Mouse (Mus musculus): ENCODE measurements around the gene S100a14. TPM values are rescaled to one million over a fixed set of nuclear protein-coding genes. Genes with fewer than 3 reads are reported as not detected.

S100a14 gene
- total RNA-seq, 1 experiment from 2014 or later, result 1.6 TPM

GRCm38 (mm10) chr3:90514691-90515090, 12.0 kb upstream of the S100a14 start:
- ATAC-seq (ENCODE audit: extremely low read depth, insufficient number of reproducible peaks, low FRiP score, poor library complexity, severe bottlenecking), result peak; percentile 62

- no peak for ATAC-seq (ENCODE audit: extremely low read depth, insufficient number of reproducible peaks, low FRiP score, poor library complexity, severe bottlenecking)
Observed at GRCm38 (mm10) chr3:90515242-90515641, 11.4 kb upstream of the S100a14 start.

DNA sequence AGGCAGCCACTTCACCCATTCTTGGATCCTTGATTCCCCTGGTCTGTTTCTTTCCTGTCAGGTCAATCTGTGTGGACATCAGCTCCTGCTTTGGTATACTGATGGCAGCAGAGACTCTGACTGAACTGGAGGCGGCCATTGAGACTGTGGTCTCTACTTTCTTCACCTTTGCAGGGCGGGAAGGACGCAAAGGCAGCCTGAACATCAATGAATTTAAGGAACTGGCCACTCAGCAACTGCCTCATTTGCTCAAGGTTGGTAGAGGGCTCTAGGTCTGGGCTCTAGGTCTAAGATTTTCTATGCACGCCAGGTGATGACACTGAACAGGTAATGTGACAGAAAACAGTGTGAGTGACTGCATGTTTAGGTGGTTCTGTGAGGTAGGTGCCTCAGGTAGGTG, 10.9 kb upstream of the S100a14 start:
- no peak for ATAC-seq (ENCODE audit: extremely low read depth, insufficient number of reproducible peaks, low FRiP score, poor library complexity, severe bottlenecking)

- ATAC-seq (ENCODE audit: extremely low read depth, insufficient number of reproducible peaks, low FRiP score, poor library complexity, severe bottlenecking), result no peak
Observed at GRCm38 (mm10) chr3:90517711-90518110, 8.9 kb upstream of the S100a14 start.

DNA sequence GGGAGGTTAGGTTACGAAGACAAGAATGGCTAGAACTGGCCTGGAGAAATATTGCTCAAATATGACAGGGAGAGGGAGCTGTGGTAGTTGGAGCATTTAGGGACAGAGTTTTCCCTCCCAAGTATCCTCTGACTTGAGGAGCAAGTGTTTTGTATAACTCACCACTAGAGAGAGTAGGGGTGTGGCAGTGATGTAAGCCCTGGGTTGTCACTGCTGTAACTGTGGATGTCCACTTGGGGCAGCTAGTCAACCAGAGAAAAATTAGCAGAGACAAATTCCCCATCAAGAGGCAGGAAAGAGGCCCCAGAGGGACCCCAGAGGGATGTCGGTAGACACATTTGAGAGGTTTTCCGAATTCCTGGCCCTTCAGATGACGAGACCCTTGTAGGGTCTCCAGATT, 1.2 kb upstream of the S100a14 start:
- ATAC-seq (ENCODE audit: extremely low read depth, insufficient number of reproducible peaks, low FRiP score, poor library complexity, severe bottlenecking), result peak; percentile 59

DNA sequence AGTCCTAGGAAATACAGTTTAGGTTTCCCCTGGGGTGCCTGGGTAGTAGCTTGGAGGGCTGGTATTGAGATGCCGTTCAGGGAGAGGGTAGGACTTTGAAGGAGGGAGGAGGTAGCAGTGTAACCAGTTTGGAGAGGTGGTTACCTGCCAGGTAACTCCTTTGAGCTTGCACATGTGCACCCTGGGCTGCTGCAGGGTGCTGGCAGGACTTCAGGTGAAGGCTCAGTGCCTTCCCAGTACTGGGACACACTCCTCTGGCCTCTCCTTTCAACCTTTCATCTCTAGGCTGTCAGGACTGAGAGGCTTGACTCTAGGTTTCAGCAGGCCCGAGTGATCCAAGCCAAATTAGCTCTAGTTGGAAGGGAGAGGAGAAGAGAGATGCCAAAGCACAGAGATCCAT, 580 bp upstream of the S100a14 start:
- no peak for ATAC-seq (ENCODE audit: extremely low read depth, insufficient number of reproducible peaks, low FRiP score, poor library complexity, severe bottlenecking)

DNA sequence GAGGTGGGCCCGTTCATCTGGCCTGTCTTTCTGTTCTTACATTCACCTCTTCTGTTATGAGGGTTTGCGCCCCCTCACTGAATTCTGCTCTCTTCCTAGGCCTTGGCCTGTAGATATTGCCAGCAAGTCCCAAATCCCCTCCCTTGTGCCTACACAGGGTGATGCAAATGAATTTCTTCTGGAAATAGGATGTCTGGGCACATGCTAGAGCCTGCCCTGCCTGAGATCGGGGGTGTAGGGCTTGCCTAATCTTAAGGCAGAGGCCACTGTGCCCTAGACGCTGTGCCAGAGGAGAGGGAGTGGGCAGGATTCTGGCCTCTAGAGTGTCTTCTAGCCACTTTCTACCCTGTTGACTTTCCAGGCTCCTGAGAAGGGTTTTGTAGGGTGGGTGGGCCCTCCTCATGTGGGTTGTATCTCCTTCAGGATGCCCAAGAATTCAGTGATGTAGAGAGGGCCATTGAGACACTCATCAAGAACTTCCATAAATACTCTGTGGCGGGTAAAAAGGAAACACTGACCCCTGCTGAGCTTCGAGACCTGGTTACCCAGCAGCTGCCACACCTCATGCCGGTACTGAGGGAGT, 726 bp downstream of the S100a14 start:
- no peak for ATAC-seq (ENCODE audit: extremely low read depth, insufficient number of reproducible peaks, low FRiP score, poor library complexity, severe bottlenecking)

- no peak for ATAC-seq (ENCODE audit: extremely low read depth, insufficient number of reproducible peaks, low FRiP score, poor library complexity, severe bottlenecking)
Observed at GRCm38 (mm10) chr3:90531713-90532112, 5.1 kb downstream of the S100a14 start.

DNA sequence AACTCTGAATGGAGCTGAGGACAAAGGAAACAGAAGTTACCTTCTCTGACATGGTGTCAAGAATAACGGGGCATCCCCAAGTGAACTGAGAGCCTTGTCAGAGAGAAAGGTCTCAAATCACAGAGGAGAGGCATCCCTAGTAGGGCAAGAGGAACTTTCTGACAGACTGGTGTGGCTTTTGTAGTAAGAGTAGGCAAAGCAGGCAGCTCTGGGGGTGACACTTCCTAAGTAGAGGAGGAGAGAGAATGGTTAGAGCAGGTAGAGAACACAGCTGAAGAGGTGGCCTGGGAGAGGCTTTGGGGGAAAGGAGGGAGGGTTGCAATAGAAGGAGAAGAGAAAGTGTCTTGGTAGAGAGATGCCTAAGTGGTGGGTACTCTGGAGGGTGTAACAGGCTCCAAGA, 8.8 kb downstream of the S100a14 start:
- no peak for ATAC-seq (ENCODE audit: extremely low read depth, insufficient number of reproducible peaks, low FRiP score, poor library complexity, severe bottlenecking)

GRCm38 (mm10) chr3:90537141-90537904, 10.7 kb downstream of the S100a14 start, which contains the start of gene S100a16:
S100a16 (plus strand) TSS chr3:90537254.
- no peak for ATAC-seq (ENCODE audit: extremely low read depth, insufficient number of reproducible peaks, low FRiP score, poor library complexity, severe bottlenecking)

DNA sequence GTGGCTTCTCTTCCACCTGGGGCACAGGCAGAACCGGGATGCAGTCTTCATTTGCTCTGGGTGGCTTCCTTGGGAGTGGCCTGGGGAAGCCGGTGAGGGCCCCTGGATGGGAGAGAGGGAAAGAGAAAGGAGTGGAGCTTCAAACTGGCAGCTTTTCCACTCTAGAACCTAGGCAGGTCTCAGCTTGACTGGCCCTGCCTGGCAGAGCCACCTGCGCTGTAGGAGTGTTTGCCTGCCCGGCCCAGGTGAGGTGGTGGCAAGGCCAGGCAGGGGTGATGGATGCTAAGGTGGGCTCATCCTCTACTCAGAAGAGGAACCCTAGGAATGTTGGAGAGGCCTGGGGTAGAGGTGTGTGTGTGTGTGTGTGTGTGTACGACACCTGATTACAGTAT, 11.2 kb downstream of the S100a14 start:
- no peak for ATAC-seq (ENCODE audit: extremely low read depth, insufficient number of reproducible peaks, low FRiP score, poor library complexity, severe bottlenecking)

DNA sequence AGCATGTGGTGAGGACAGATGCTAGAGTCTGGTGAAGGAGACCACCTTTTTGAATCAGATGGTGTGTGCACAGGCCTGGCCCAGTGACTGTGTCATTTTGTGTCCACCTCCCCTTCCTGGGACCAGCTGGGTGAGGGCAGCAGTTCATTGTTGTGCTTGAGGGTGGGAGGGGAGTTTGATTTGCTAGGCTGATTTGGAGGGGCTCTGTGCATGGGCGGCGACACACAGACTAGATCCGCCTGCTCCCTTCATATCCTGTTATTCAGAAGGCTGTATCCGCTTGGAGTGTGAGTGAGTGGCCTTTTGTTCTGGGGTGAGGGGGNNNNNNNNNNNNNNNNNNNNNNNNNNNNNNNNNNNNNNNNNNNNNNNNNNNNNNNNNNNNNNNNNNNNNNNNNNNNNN, 14.2 kb downstream of the S100a14 start:
- ATAC-seq (ENCODE audit: extremely low read depth, insufficient number of reproducible peaks, low FRiP score, poor library complexity, severe bottlenecking), result no peak

GRCm38 (mm10) chr3:90549676-90550420, 23.2 kb downstream of the S100a14 start:
- no peak for ATAC-seq (ENCODE audit: extremely low read depth, insufficient number of reproducible peaks, low FRiP score, poor library complexity, severe bottlenecking)

GRCm38 (mm10) chr3:90550421-90550790, 23.8 kb downstream of the S100a14 start:
- ATAC-seq (ENCODE audit: extremely low read depth, insufficient number of reproducible peaks, low FRiP score, poor library complexity, severe bottlenecking), result no peak

DNA sequence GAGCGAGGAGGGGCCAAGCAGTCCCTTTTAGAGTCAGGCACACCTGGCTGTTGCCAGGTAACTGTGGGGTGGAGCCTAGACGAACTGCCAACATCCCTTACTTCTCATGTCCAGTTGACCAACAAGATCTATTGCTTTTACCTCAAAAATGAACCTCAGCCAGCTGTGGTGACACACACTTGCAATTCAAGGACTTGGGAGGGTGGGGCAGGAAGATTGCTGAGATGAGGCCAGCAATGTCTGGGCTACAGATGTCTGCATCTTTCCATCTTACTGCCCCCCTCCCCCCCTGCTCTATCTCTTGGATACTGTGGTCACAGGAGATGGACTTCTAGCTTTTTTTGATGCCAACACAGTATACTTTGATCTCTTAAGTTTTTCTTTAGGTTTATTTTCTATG, 25.6 kb downstream of the S100a14 start:
- ATAC-seq (ENCODE audit: extremely low read depth, insufficient number of reproducible peaks, low FRiP score, poor library complexity, severe bottlenecking), result no peak

GRCm38 (mm10) chr3:90555954-90556353, 29.3 kb downstream of the S100a14 start:
- no peak for ATAC-seq (ENCODE audit: extremely low read depth, insufficient number of reproducible peaks, low FRiP score, poor library complexity, severe bottlenecking)

DNA sequence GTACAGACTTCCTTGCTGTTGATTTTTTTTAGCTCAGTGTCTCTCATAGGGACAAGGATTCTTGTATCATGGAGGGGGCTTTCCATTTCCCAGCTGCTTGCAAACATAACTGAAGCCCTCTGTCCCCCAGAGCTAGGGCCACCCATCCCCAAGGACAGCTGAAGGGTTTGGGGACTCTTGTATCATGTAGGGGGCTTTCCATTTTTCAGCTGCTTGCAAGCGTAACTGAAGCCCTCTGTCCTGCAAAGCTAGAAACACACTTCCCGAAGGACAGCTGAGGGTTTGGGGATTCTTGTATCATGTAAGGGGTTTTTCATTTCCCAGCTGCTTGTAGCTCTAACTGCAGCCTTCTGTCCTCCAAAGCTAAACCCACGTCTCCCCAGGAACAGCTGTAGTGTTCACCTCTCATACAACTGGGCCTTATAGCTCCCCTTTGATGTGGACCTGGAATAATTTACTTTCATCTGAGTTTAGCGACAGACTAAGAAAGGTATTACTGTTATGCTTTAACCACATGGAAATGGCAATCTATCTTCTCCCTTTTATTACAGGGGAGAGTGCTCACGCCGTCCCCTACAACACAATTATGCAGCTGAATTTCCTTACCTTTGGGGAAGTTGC, 33.5 kb downstream of the S100a14 start, which contains the start of gene S100a3:
Gene S100a3 (plus strand): TSS at position 571 of the 621 bp plus-strand sequence.
- no peak for ATAC-seq (ENCODE audit: extremely low read depth, insufficient number of reproducible peaks, low FRiP score, poor library complexity, severe bottlenecking)

DNA sequence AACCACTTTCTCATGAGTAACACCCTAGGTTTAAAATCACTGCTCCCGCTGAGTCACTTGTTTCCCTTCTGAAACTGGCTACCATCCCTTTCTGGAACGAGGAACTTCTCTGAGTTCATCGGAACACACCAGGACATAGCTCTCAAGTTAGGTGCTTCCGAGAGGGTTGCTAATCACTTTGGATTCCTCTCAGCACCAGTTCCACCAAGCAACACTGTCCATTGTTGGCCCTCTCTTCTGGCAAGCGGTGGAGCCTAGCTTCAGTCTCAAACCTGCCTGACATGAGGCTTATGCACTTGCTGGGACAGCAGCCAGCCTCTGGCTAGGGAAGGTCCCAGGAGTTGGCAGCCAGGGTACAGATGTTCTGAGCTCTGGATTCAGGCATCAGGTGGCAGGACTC, 48.0 kb downstream of the S100a14 start:
- no peak for ATAC-seq (ENCODE audit: extremely low read depth, insufficient number of reproducible peaks, low FRiP score, poor library complexity, severe bottlenecking)

- ATAC-seq (ENCODE audit: extremely low read depth, insufficient number of reproducible peaks, low FRiP score, poor library complexity, severe bottlenecking), result no peak
Observed at GRCm38 (mm10) chr3:90575320-90575719, 48.7 kb downstream of the S100a14 start.
